Mouse (Mus musculus): ENCODE measurements around the gene Igflr1. TPM values are rescaled to one million over a fixed set of nuclear protein-coding genes. Genes with fewer than 3 reads are reported as not detected.
A peak's percentile ranks its signal among the peaks of the same experiment; 100 is the strongest.

Igflr1 gene
- total RNA-seq, 1 experiment from 2014 or later = not detected

GRCm38 (mm10) chr7:30552102-30553020 is 12.9 kb upstream of the Igflr1 start, which contains the start of the genes Hspb6 and Proser3:
Gene Hspb6, plus strand, starts transcription at chr7:30552178.
Gene Proser3, minus strand, starts transcription at chr7:30552299.
- ATAC-seq (replicated peaks; ENCODE audit: insufficient number of reproducible peaks, low FRiP score, low TSS enrichment, poor library complexity, severe bottlenecking) = peak; percentile 90

- ATAC-seq (replicated peaks; ENCODE audit: insufficient number of reproducible peaks, low FRiP score, low TSS enrichment, poor library complexity, severe bottlenecking) = no peak
Observed at GRCm38 (mm10) chr7:30553021-30553589, 12.1 kb upstream of the Igflr1 start.

GRCm38 (mm10) chr7:30553810-30554584 is 11.2 kb upstream of the Igflr1 start:
- ATAC-seq (replicated peaks; ENCODE audit: insufficient number of reproducible peaks, low FRiP score, low TSS enrichment, poor library complexity, severe bottlenecking) = no peak

- no peak for ATAC-seq (replicated peaks; ENCODE audit: insufficient number of reproducible peaks, low FRiP score, low TSS enrichment, poor library complexity, severe bottlenecking)
Observed at GRCm38 (mm10) chr7:30556894-30557536, 8.2 kb upstream of the Igflr1 start.

- no peak for ATAC-seq (replicated peaks; ENCODE audit: insufficient number of reproducible peaks, low FRiP score, low TSS enrichment, poor library complexity, severe bottlenecking)
Observed at GRCm38 (mm10) chr7:30557901-30558514, 7.2 kb upstream of the Igflr1 start.

GRCm38 (mm10) chr7:30558656-30559442 is 6.4 kb upstream of the Igflr1 start:
- no peak for ATAC-seq (replicated peaks; ENCODE audit: insufficient number of reproducible peaks, low FRiP score, low TSS enrichment, poor library complexity, severe bottlenecking)

- ATAC-seq (replicated peaks; ENCODE audit: insufficient number of reproducible peaks, low FRiP score, low TSS enrichment, poor library complexity, severe bottlenecking) = peak; percentile 77
Observed at GRCm38 (mm10) chr7:30559443-30559954, 5.7 kb upstream of the Igflr1 start, which contains the start of gene Lin37. Gene Lin37, minus strand, starts transcription at chr7:30559838.

GRCm38 (mm10) chr7:30560296-30560695 is 4.9 kb upstream of the Igflr1 start:
- no peak for ATAC-seq (replicated peaks; ENCODE audit: insufficient number of reproducible peaks, low FRiP score, low TSS enrichment, poor library complexity, severe bottlenecking)

- ATAC-seq (replicated peaks; ENCODE audit: insufficient number of reproducible peaks, low FRiP score, low TSS enrichment, poor library complexity, severe bottlenecking) = no peak
Observed at GRCm38 (mm10) chr7:30562526-30563116, 2.6 kb upstream of the Igflr1 start.

GRCm38 (mm10) chr7:30563117-30563905 is 1.9 kb upstream of the Igflr1 start, which contains the start of the genes U2af1l4, Gm49396 and Psenen:
Gene U2af1l4, plus strand, starts transcription at chr7:30563301.
Gene Gm49396, plus strand, starts transcription at chr7:30563344.
Gene Psenen, minus strand, starts transcription at chr7:30563627.
- peak; percentile 76 for ATAC-seq (replicated peaks; ENCODE audit: insufficient number of reproducible peaks, low FRiP score, low TSS enrichment, poor library complexity, severe bottlenecking)

- ATAC-seq (replicated peaks; ENCODE audit: insufficient number of reproducible peaks, low FRiP score, low TSS enrichment, poor library complexity, severe bottlenecking) = no peak
Observed at GRCm38 (mm10) chr7:30563906-30564280, 1.3 kb upstream of the Igflr1 start.

- no peak for ATAC-seq (replicated peaks; ENCODE audit: insufficient number of reproducible peaks, low FRiP score, low TSS enrichment, poor library complexity, severe bottlenecking)
Observed at GRCm38 (mm10) chr7:30566033-30566432, 806 bp downstream of the Igflr1 start.

- no peak for ATAC-seq (replicated peaks; ENCODE audit: insufficient number of reproducible peaks, low FRiP score, low TSS enrichment, poor library complexity, severe bottlenecking)
Observed at GRCm38 (mm10) chr7:30567555-30567954, 2.3 kb downstream of the Igflr1 start.

- no peak for ATAC-seq (replicated peaks; ENCODE audit: insufficient number of reproducible peaks, low FRiP score, low TSS enrichment, poor library complexity, severe bottlenecking)
Observed at GRCm38 (mm10) chr7:30572389-30572788, 7.2 kb downstream of the Igflr1 start.

- no peak for ATAC-seq (replicated peaks; ENCODE audit: insufficient number of reproducible peaks, low FRiP score, low TSS enrichment, poor library complexity, severe bottlenecking)
Observed at GRCm38 (mm10) chr7:30572969-30573368, 7.7 kb downstream of the Igflr1 start.

GRCm38 (mm10) chr7:30579950-30580349 is 14.7 kb downstream of the Igflr1 start:
- no peak for ATAC-seq (replicated peaks; ENCODE audit: insufficient number of reproducible peaks, low FRiP score, low TSS enrichment, poor library complexity, severe bottlenecking)

Data from monocyte, adult 5-6 weeks (primary cell).